Mouse (Mus musculus) Patski (cell line): ENCODE results near the gene A430089I19Rik. TPM values are rescaled to one million over a fixed set of nuclear protein-coding genes. Genes with fewer than 3 reads are reported as not detected.
"Not testable (repeated sequence)": the region's sequence is repeated elsewhere in the genome, so short reads cannot be mapped to it uniquely, and the experiment has no call there.

Experiments
- ATAC-seq: fragments of 100-300 bp; one replicate; pipeline ENCODE4 v1.8.0; 2021
- CTCF ChIA-PET: fragments of 350-600 bp; sonication (Branson Sonifier 250); formaldehyde crosslinking; loops from one replicate; lab custom pipeline; 2022; ENCODE audit warnings: inconsistent platforms; lab: Charles Lee
- POLR2A ChIA-PET: fragments of 350-600 bp; sonication (Branson Sonifier 250); formaldehyde crosslinking; loops from one replicate; lab custom pipeline; 2022; ENCODE audit warnings: antibody characterized with exemption, inconsistent platforms; lab: Charles Lee
- DNase-seq: peaks from one replicate; pipeline ENCODE4 v3.0.0-alpha.2; 2011; ENCODE audit warnings: low read depth, low spot score
- H3K27me3 ChIP-seq: fragments of 371-371 bp; one replicate; pipeline ENCODE4 v1.5.1; 2021
- in situ Hi-C: fragments of 300-500 bp; cut with MboI; formaldehyde crosslinking; loops from 3 replicates; pipeline ENCODE4 v1.11.1; 2018; ENCODE audit warnings: low pct_unique_long_range_greater_than_20kb, mixed read lengths
- polyA plus RNA-seq: library from polyadenylated mRNA; unstranded; gene quantifications from one replicate; pipeline ENCODE4 v1.2.3, GENCODE M21; 2021

The A430089I19Rik gene
- not detected for polyA plus RNA-seq

- ATAC-seq, CTCF ChIA-PET, POLR2A ChIA-PET, DNase-seq, in situ Hi-C loops, H3K27me3 ChIP-seq: not testable (repeated sequence)
These were observed at the start of gene A430089I19Rik for GRCm38 (mm10) chr5:94306696-94307095. TSS of gene A430089I19Rik (minus strand) at chr5:94306796.

- ATAC-seq, in situ Hi-C loops, POLR2A ChIA-PET, DNase-seq, CTCF ChIA-PET, H3K27me3 ChIP-seq: not testable (repeated sequence)
These were observed 32.9 kb upstream of the A430089I19Rik start, which contains the start of gene AA792892 for GRCm38 (mm10) chr5:94339449-94339848. TSS of gene AA792892 (plus strand) at chr5:94339749.

GRCm38 (mm10) chr5:94314135-94314534, 7.5 kb upstream of the A430089I19Rik start, which contains the start of gene Gm6502:
TSS of gene Gm6502 (plus strand) at chr5:94314435.
- H3K27me3 ChIP-seq, DNase-seq, ATAC-seq, in situ Hi-C loops, POLR2A ChIA-PET, CTCF ChIA-PET: not testable (repeated sequence)

Other genes with a start within 250 kb of the A430089I19Rik start
- not detected for gene BC061212, start 236.3 kb downstream of the A430089I19Rik start, polyA plus RNA-seq
- not detected for gene Gm6351, start 230.4 kb downstream of the A430089I19Rik start, polyA plus RNA-seq
- gene Gm3106, start 88.8 kb downstream of the A430089I19Rik start, polyA plus RNA-seq = not detected
- not detected for gene Gm6502, start 7.6 kb upstream of the A430089I19Rik start, polyA plus RNA-seq
- gene AA792892, start 33.0 kb upstream of the A430089I19Rik start, polyA plus RNA-seq = 0.03 TPM
- not detected for gene Gm7682, start 139.0 kb upstream of the A430089I19Rik start, polyA plus RNA-seq
- gene Gm3139, start 219.5 kb upstream of the A430089I19Rik start, polyA plus RNA-seq = not detected